Comparison of ENCODE assay signal across 16 mouse cellular contexts in the genomic region with DNA sequence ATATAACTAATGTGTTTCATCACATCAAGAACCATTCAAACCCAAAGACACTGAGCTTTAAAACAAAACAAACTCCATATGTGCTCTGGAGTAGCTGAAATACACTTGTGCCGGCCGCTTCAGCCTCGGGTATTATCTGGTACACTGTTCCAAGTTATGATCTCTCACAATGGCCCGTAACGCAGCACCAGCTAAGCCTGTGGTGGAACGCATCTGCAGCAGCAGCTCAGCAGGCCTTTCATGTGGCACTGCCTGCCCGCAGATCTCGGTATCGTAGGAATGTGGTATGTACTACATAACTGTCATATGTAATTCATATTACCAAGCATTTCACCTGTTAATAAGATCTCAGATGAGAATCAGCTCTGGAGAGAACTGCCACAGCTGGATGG.
A peak's percentile ranks its signal among the peaks of the same experiment; 100 is the strongest.
DNase-seq lines count a peak whose midpoint lies in the region; ATAC-seq lines count a peak whose summit lies in the region.
"Had no signal": no experiment of that assay in that cellular context is flagged by ENCODE, and none has a peak within 500 bp of the region (broad histone marks: within the 10 kb centered on the region; RNA-seq: fewer than 3 reads in every experiment).

No protein-coding gene starts in this region.

- no peak overlapping the region for H3K9ac ChIP-seq in neural tube, embryonic 12.5 days
- no peak overlapping the region for H3K9ac ChIP-seq in intestine, embryonic 16.5 days (ENCODE audit: low read depth, low read length)
- H3K9ac ChIP-seq: embryonic facial prominence, embryonic 15.5 days; limb, embryonic 15.5 days; liver, postnatal 0 days; midbrain, embryonic 13.5 days had no signal

- DNase-seq in neural tube, embryonic 10.5 days (ENCODE audit: extremely low spot score, low spot score) = no peak
- DNase-seq in limb, embryonic 10.5 days (ENCODE audit: low spot score) = no peak
- DNase-seq in retina, postnatal 1 day = peak; percentile 28
- no peak for DNase-seq in adipocyte (ENCODE audit: low spot score)
- no peak for DNase-seq in right cerebral cortex, adult 18-20 months
- DNase-seq: adrenal gland, postnatal 10 days; cerebellum, adult 2 months; gastrocnemius, postnatal 36 days; kidney, adult 8-10 months; liver, postnatal 0 days had no signal

- H3K27ac ChIP-seq in neural tube, embryonic 12.5 days = no peak overlapping the region
- 0 out of 2 replicates have a peak overlapping the region, but pooled peaks have one; percentile 42 for H3K27ac ChIP-seq in limb, embryonic 10.5 days
- no peak overlapping the region for H3K27ac ChIP-seq in intestine, embryonic 16.5 days (ENCODE audit: low read length)
- H3K27ac ChIP-seq: embryonic facial prominence, embryonic 15.5 days; limb, embryonic 15.5 days; midbrain, embryonic 13.5 days had no signal

- ATAC-seq in neural tube, embryonic 12.5 days (ENCODE audit: low FRiP score, low read depth) = peak; percentile 53; the same call in 1 of the 2 replicates
- ATAC-seq in intestine, embryonic 16.5 days = no peak
- ATAC-seq: hindbrain, embryonic 16.5 days; liver, postnatal 0 days; midbrain, embryonic 13.5 days had no signal

- WGBS in neural tube, embryonic 12.5 days = 43% methylated on average over 9 of the region's 9 CpGs
- 81% methylated on average over 9 of the region's 9 CpGs for WGBS in limb, embryonic 10.5 days
- 66% methylated on average over 9 of the region's 9 CpGs for WGBS in intestine, embryonic 16.5 days

- H3K9me3 ChIP-seq in neural tube, embryonic 12.5 days = no peaks in the 10 kb centered on the region
- no peaks in the 10 kb centered on the region for H3K9me3 ChIP-seq in limb, embryonic 10.5 days (replicated peaks)
- H3K9me3 ChIP-seq in intestine, embryonic 16.5 days (ENCODE audit: control insufficient read depth, low read length) = no peaks in the 10 kb centered on the region
- H3K9me3 ChIP-seq: embryonic facial prominence, embryonic 15.5 days; limb, embryonic 15.5 days; midbrain, embryonic 13.5 days had no signal

- H3K4me1 ChIP-seq in neural tube, embryonic 12.5 days = peaks cover 18% of the 10 kb centered on the region
- H3K4me1 ChIP-seq in limb, embryonic 10.5 days = peaks cover 45% of the 10 kb centered on the region
- peaks cover 16% of the 10 kb centered on the region for H3K4me1 ChIP-seq in intestine, embryonic 16.5 days (ENCODE audit: control insufficient read depth, insufficient read depth, low read length)

- no peaks in the 10 kb centered on the region for H3K27me3 ChIP-seq in neural tube, embryonic 12.5 days (replicated peaks)
- H3K27me3 ChIP-seq in limb, embryonic 10.5 days (ENCODE audit: low read depth, poor library complexity, severe bottlenecking) = no peaks in the 10 kb centered on the region
- H3K27me3 ChIP-seq in intestine, embryonic 16.5 days (replicated peaks; ENCODE audit: control insufficient read depth, insufficient read depth, low read length) = no peaks in the 10 kb centered on the region
- H3K27me3 ChIP-seq: embryonic facial prominence, embryonic 15.5 days; limb, embryonic 15.5 days; midbrain, embryonic 13.5 days had no signal

- H3K4me3 ChIP-seq in neural tube, embryonic 12.5 days = no peak overlapping the region
- H3K4me3 ChIP-seq in limb, embryonic 10.5 days = no peak overlapping the region
- no peak overlapping the region for H3K4me3 ChIP-seq in intestine, embryonic 16.5 days (ENCODE audit: low read length)
- H3K4me3 ChIP-seq: embryonic facial prominence, embryonic 15.5 days; limb, embryonic 15.5 days; midbrain, embryonic 13.5 days had no signal

- no peaks in the 10 kb centered on the region for H3K36me3 ChIP-seq in neural tube, embryonic 12.5 days
- no peaks in the 10 kb centered on the region for H3K36me3 ChIP-seq in limb, embryonic 10.5 days
- H3K36me3 ChIP-seq in intestine, embryonic 16.5 days (ENCODE audit: control insufficient read depth, insufficient read depth, low read length) = no peaks in the 10 kb centered on the region
- H3K36me3 ChIP-seq: embryonic facial prominence, embryonic 15.5 days; limb, embryonic 15.5 days; midbrain, embryonic 13.5 days had no signal

- no peak overlapping the region for H3K4me2 ChIP-seq in neural tube, embryonic 12.5 days (replicated peaks)
- H3K4me2 ChIP-seq in intestine, embryonic 16.5 days (ENCODE audit: low read depth, low read length) = no peak overlapping the region
- H3K4me2 ChIP-seq: embryonic facial prominence, embryonic 15.5 days; limb, embryonic 15.5 days; midbrain, embryonic 13.5 days had no signal
